Mouse (Mus musculus) embryo, embryonic 9.5 days (tissue): ENCODE data around the gene Mettl2.
"Not testable (repeated sequence)": the region's sequence is repeated elsewhere in the genome, so short reads cannot be mapped to it uniquely, and the experiment has no call there.

Source experiments
- DNase-seq: peaks from one replicate; pipeline ENCODE4 v3.0.0-alpha.2; 2017; ENCODE audit errors: extremely low spot score

The Mettl2 gene

GRCm38 (mm10) chr11:105125735-105126519, at the start of gene Mettl2:
Mettl2 (plus strand) TSS chr11:105126425.
- DNase-seq, result peak; percentile 87

GRCm38 (mm10) chr11:105112448-105112847, 13.8 kb upstream of the Mettl2 start:
- not testable (repeated sequence) for DNase-seq

- no peak for DNase-seq
These were observed 8.4 kb upstream of the Mettl2 start for GRCm38 (mm10) chr11:105117814-105118213.

GRCm38 (mm10) chr11:105120551-105121061, 5.6 kb upstream of the Mettl2 start:
- no peak for DNase-seq

GRCm38 (mm10) chr11:105121792-105122191, 4.4 kb upstream of the Mettl2 start:
- DNase-seq, result not testable (repeated sequence)

- peak; percentile 49 for DNase-seq
These were observed 2.2 kb upstream of the Mettl2 start for GRCm38 (mm10) chr11:105123986-105124385.

GRCm38 (mm10) chr11:105126520-105127029, 350 bp downstream of the Mettl2 start:
- no peak for DNase-seq

GRCm38 (mm10) chr11:105135692-105136091, 9.5 kb downstream of the Mettl2 start:
- DNase-seq, result no peak

GRCm38 (mm10) chr11:105137255-105137654, 11.0 kb downstream of the Mettl2 start:
- not testable (repeated sequence) for DNase-seq

- not testable (repeated sequence) for DNase-seq
These were observed 14.3 kb downstream of the Mettl2 start for GRCm38 (mm10) chr11:105140512-105140911.

GRCm38 (mm10) chr11:105141115-105141514, 14.9 kb downstream of the Mettl2 start:
- no peak for DNase-seq

- no peak for DNase-seq
These were observed 17.3 kb downstream of the Mettl2 start for GRCm38 (mm10) chr11:105143564-105143963.

- DNase-seq, result no peak
These were observed 17.9 kb downstream of the Mettl2 start for GRCm38 (mm10) chr11:105144084-105144483.

- DNase-seq, result no peak
These were observed 18.4 kb downstream of the Mettl2 start for GRCm38 (mm10) chr11:105144508-105145210.

- no peak for DNase-seq
These were observed 19.0 kb downstream of the Mettl2 start for GRCm38 (mm10) chr11:105145211-105145610.

GRCm38 (mm10) chr11:105146593-105146992, 20.4 kb downstream of the Mettl2 start, which contains the start of gene Gm10842:
Gm10842 (plus strand) TSS chr11:105146893.
- DNase-seq, result no peak

GRCm38 (mm10) chr11:105149353-105149752, 23.1 kb downstream of the Mettl2 start:
- DNase-seq, result no peak

GRCm38 (mm10) chr11:105149766-105150165, 23.5 kb downstream of the Mettl2 start:
- no peak for DNase-seq

- DNase-seq, result no peak
These were observed 24.5 kb downstream of the Mettl2 start for GRCm38 (mm10) chr11:105150691-105151090.

GRCm38 (mm10) chr11:105151226-105152016, 25.2 kb downstream of the Mettl2 start:
- no peak for DNase-seq

GRCm38 (mm10) chr11:105152017-105152300, 25.7 kb downstream of the Mettl2 start:
- DNase-seq, result no peak

GRCm38 (mm10) chr11:105152357-105152899, 26.2 kb downstream of the Mettl2 start:
- DNase-seq, result no peak
